Comparison of ENCODE assay signal across 14 mouse cellular contexts in the genomic region with DNA sequence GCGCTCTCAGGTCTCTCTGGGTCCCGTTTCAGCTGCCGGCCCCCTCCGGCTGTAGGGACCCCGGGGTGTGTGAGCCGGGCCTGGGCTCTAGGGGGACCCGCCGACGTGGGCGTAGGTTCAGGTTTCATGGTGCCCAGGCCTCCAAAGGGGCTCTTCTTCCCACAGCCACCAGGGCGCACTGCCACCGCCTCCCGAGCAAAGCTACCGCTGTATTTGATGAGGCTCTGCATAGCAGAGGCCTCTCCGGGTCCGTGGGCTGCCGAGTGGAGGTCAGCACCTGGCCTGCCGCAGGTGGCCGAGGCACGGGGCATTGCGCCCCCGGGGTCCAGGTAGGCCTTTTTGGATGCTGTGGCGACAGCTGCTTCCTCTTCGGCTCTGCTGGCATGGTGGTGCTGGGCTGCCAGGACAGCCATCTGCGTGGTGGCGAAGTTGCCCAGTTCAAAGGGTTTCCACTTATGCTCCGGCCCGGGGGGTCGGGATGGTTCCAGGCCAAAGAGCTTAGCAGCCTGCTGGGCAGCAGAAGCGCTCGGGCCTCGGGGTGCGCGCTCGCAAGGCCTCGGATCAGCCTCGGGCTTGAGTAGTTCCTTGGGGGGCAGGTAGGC. TPM values are rescaled to one million over a fixed set of nuclear protein-coding genes. Genes with fewer than 3 reads are reported as not detected.
DNase-seq lines count a peak whose midpoint lies in the region; ATAC-seq lines count a peak whose summit lies in the region.
"Had no signal": no experiment of that assay in that cellular context is flagged by ENCODE, and none has a peak within 500 bp of the region (broad histone marks: within the 10 kb centered on the region; RNA-seq: fewer than 3 reads in every experiment).

No protein-coding gene starts in this region.

- H3K4me3 ChIP-seq in forebrain, embryonic 12.5 days (replicated peaks), result no peak overlapping the region
- H3K4me3 ChIP-seq in forebrain, embryonic 16.5 days (replicated peaks; ENCODE audit: low read length), result no peak overlapping the region
- H3K4me3 ChIP-seq in midbrain, embryonic 13.5 days (replicated peaks), result no peak overlapping the region
- no peak overlapping the region for H3K4me3 ChIP-seq in midbrain, embryonic 14.5 days (replicated peaks; ENCODE audit: low read depth, low read length)
- no peak overlapping the region for H3K4me3 ChIP-seq in heart, embryonic 10.5 days
- H3K4me3 ChIP-seq: kidney, embryonic 15.5 days; myocyte had no signal

- no peaks in the 10 kb centered on the region for H3K27me3 ChIP-seq in forebrain, embryonic 12.5 days
- H3K27me3 ChIP-seq in forebrain, embryonic 16.5 days (replicated peaks; ENCODE audit: control insufficient read depth, insufficient read depth, low read length), result no peaks in the 10 kb centered on the region
- no peaks in the 10 kb centered on the region for H3K27me3 ChIP-seq in midbrain, embryonic 13.5 days
- no peaks in the 10 kb centered on the region for H3K27me3 ChIP-seq in midbrain, embryonic 14.5 days (ENCODE audit: control insufficient read depth, insufficient read depth, low read length)
- H3K27me3 ChIP-seq in heart, embryonic 10.5 days (ENCODE audit: insufficient read depth, poor library complexity, severe bottlenecking), result no peaks in the 10 kb centered on the region
- H3K27me3 ChIP-seq: kidney, embryonic 15.5 days had no signal

- 0 out of 2 replicates have a peak overlapping the region, but pooled peaks have one; percentile 31 for H3K27ac ChIP-seq in forebrain, embryonic 12.5 days
- H3K27ac ChIP-seq in forebrain, embryonic 16.5 days (ENCODE audit: low read length), result no peak overlapping the region
- no peak overlapping the region for H3K27ac ChIP-seq in midbrain, embryonic 13.5 days
- no peak overlapping the region for H3K27ac ChIP-seq in midbrain, embryonic 14.5 days (replicated peaks; ENCODE audit: low read depth, low read length)
- no peak overlapping the region for H3K27ac ChIP-seq in heart, embryonic 10.5 days
- H3K27ac ChIP-seq: hindbrain, embryonic 10.5 days; kidney, embryonic 15.5 days had no signal

- H3K4me1 ChIP-seq in forebrain, embryonic 12.5 days, result peaks cover 31% of the 10 kb centered on the region
- H3K4me1 ChIP-seq in forebrain, embryonic 16.5 days (replicated peaks; ENCODE audit: control insufficient read depth, insufficient read depth, low read length), result peaks cover 22% of the 10 kb centered on the region
- H3K4me1 ChIP-seq in midbrain, embryonic 13.5 days (replicated peaks), result peaks cover 42% of the 10 kb centered on the region
- H3K4me1 ChIP-seq in midbrain, embryonic 14.5 days (ENCODE audit: control insufficient read depth, insufficient read depth, low read length), result no peaks in the 10 kb centered on the region
- peaks cover 39% of the 10 kb centered on the region for H3K4me1 ChIP-seq in heart, embryonic 10.5 days

- no peak for ATAC-seq in forebrain, embryonic 12.5 days (ENCODE audit: low FRiP score)
- no peak for ATAC-seq in forebrain, embryonic 16.5 days
- 0 out of 2 replicates have a peak, but pooled peaks have one; percentile 11 for ATAC-seq in midbrain, embryonic 13.5 days
- no peak for ATAC-seq in midbrain, embryonic 14.5 days (ENCODE audit: low FRiP score, low TSS enrichment)
- ATAC-seq in erythroblast, adult 5-6 weeks (replicated peaks; ENCODE audit: low FRiP score, poor library complexity, severe bottlenecking), result no peak

- peaks cover 73% of the 10 kb centered on the region for H3K36me3 ChIP-seq in forebrain, embryonic 12.5 days (replicated peaks)
- H3K36me3 ChIP-seq in forebrain, embryonic 16.5 days (ENCODE audit: control insufficient read depth, insufficient read depth), result peaks cover 29% of the 10 kb centered on the region
- H3K36me3 ChIP-seq in midbrain, embryonic 13.5 days, result peaks cover 68% of the 10 kb centered on the region
- peaks cover 66% of the 10 kb centered on the region for H3K36me3 ChIP-seq in midbrain, embryonic 14.5 days (ENCODE audit: control insufficient read depth, insufficient read depth, low read length)
- H3K36me3 ChIP-seq in heart, embryonic 10.5 days, result peaks cover 91% of the 10 kb centered on the region

- no peak for DNase-seq in midbrain, embryonic 14.5 days
- DNase-seq in cerebellum, postnatal 10 days, result peak; percentile 85 to 91
- DNase-seq in heart, embryonic 10.5 days (ENCODE audit: low spot score), result no peak
- DNase-seq in retina, embryonic 14.5 days (ENCODE audit: low spot score), result no peak
- DNase-seq: adrenal gland, postnatal 36 days; layer of hippocampus, adult 9-11 months had no signal

- 84% methylated on average over 37 of the region's 37 CpGs for WGBS in forebrain, embryonic 12.5 days
- 86% methylated on average over 37 of the region's 37 CpGs for WGBS in forebrain, embryonic 16.5 days
- 86% methylated on average over 37 of the region's 37 CpGs for WGBS in midbrain, embryonic 13.5 days
- WGBS in midbrain, embryonic 14.5 days, result 90% methylated on average over 37 of the region's 37 CpGs
- 88% methylated on average over 37 of the region's 37 CpGs for WGBS in heart, embryonic 10.5 days

- H3K9me3 ChIP-seq in forebrain, embryonic 12.5 days, result 0 out of 2 replicates have a peak, but pooled peaks cover 2% of the 10 kb centered on the region
- H3K9me3 ChIP-seq in forebrain, embryonic 16.5 days (ENCODE audit: control insufficient read depth, low read length), result no peaks in the 10 kb centered on the region
- H3K9me3 ChIP-seq in midbrain, embryonic 13.5 days, result no peaks in the 10 kb centered on the region
- no peaks in the 10 kb centered on the region for H3K9me3 ChIP-seq in midbrain, embryonic 14.5 days (ENCODE audit: control insufficient read depth, low read length)
- H3K9me3 ChIP-seq in heart, embryonic 10.5 days, result no peaks in the 10 kb centered on the region

- no peak overlapping the region for H3K4me2 ChIP-seq in forebrain, embryonic 12.5 days
- no peak overlapping the region for H3K4me2 ChIP-seq in forebrain, embryonic 16.5 days (ENCODE audit: low read length)
- no peak overlapping the region for H3K4me2 ChIP-seq in midbrain, embryonic 13.5 days (replicated peaks)
- H3K4me2 ChIP-seq in midbrain, embryonic 14.5 days (ENCODE audit: low read length), result no peak overlapping the region
- H3K4me2 ChIP-seq: heart, embryonic 11.5 days; kidney, embryonic 15.5 days had no signal

- no peak overlapping the region for H3K9ac ChIP-seq in forebrain, embryonic 12.5 days
- no peak overlapping the region for H3K9ac ChIP-seq in forebrain, embryonic 16.5 days (replicated peaks; ENCODE audit: low read depth, low read length)
- H3K9ac ChIP-seq in midbrain, embryonic 13.5 days (replicated peaks), result no peak overlapping the region
- no peak overlapping the region for H3K9ac ChIP-seq in midbrain, embryonic 14.5 days (replicated peaks; ENCODE audit: low read length)
- H3K9ac ChIP-seq: kidney, embryonic 15.5 days had no signal

RNA-seq across cellular contexts. Expression of a gene that starts 30.1 kb away (rescaled TPM):
- 56.8 and 64.6 TPM in 2 replicates for polyA plus RNA-seq in forebrain, embryonic 12.5 days (2016; fragmentation: Nextera tagmentation; extraction: Ambion mirVana)
- polyA plus RNA-seq in forebrain, embryonic 16.5 days (2015; fragmentation: Nextera tagmentation; extraction: Ambion mirVana), result 34.8 and 40.4 TPM in 2 replicates
- 30.5 and 40.7 TPM in 2 replicates for polyA plus RNA-seq in midbrain, embryonic 13.5 days (2015; fragmentation: Nextera tagmentation; extraction: Ambion mirVana)
- polyA plus RNA-seq in midbrain, embryonic 14.5 days (2014; fragmentation: Nextera tagmentation; extraction: Ambion mirVana), result 37.7 and 47.4 TPM in 2 replicates
- 5.4 and 7.9 TPM in 2 replicates for total RNA-seq in erythroblast, adult 5-6 weeks (2015; ENCODE audit: low replicate concordance)
- total RNA-seq in erythroblast, adult 5-6 weeks (2017; ENCODE audit: low replicate concordance), result 5.0 and 6.0 TPM in 2 replicates
- polyA plus RNA-seq in heart, embryonic 10.5 days (2016; fragmentation: Nextera tagmentation; extraction: Ambion mirVana), result 22.2 and 24.8 TPM in 2 replicates

Comparison
In these comparisons a context has a peak if more than half of its experiments do, and no peak if none do; other contexts are left out.
1. DNase-seq: peak in cerebellum, postnatal 10 days (2 of 2); none in midbrain, embryonic 14.5 days (single experiment), heart, embryonic 10.5 days (single experiment) and retina, embryonic 14.5 days (single experiment).